Mouse (Mus musculus) olfactory bulb, adult 2 months (tissue): ENCODE results near the gene Gid4.

ENCODE experiments used
- CTCF ChIP-seq: fragments of 200-500 bp; IDR thresholded peaks from 2 replicates; pipeline ENCODE4 v1.5.1; 2012; ENCODE audit warnings: low read depth, mild to moderate bottlenecking, low read length, moderate library complexity; ENCODE audit not compliant: insufficient read depth
- POLR2A ChIP-seq: fragments of 200-500 bp; IDR thresholded peaks from 2 replicates; pipeline ENCODE4 v1.6.1; 2012; ENCODE audit warnings: mild to moderate bottlenecking, low read depth, low read length, moderate library complexity; ENCODE audit not compliant: insufficient read depth

DNA sequence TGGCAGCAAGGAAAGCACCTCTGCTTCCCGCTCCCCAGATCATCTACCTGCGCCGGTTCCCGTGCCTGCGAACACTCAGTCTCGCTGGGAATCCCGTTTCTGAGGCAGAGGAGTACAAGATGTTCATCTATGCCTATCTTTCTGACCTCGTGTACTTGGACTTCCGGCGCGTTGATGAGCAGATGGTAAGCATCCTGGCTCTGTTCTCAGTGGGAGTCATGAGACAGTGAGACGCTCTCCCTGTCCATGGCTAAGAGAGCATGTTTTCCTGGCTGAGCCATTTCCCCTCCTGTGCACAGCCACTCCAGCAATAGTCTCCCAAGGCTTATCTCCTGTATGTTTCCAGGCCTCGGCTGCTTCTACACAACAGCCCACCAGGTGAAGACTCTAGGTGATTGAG, 46.5 kb upstream of the Gid4 start:
- TF ChIP-seq POLR2A (no peak), CTCF (no peak)
